Mouse (Mus musculus) layer of hippocampus, adult 2 months (tissue): Measurements from ENCODE around the gene Vmn2r16. TPM values are rescaled to one million over a fixed set of nuclear protein-coding genes. Genes with fewer than 3 reads are reported as not detected.

Experiments used
- DNase-seq, 2 experiments: peaks; one replicate each; pipeline ENCODE4 v3.0.0; 2022; ENCODE audit warnings: low spot score in 2 of 2
- H3K27ac ChIP-seq: fragments of 200-600 bp; 2 replicates; pipeline ENCODE4 v1.8.1; 2022
- H3K4me3 ChIP-seq: fragments of 200-600 bp; 2 replicates; pipeline ENCODE4 v1.8.1; 2022; ENCODE audit warnings: mild to moderate bottlenecking
- CTCF ChIP-seq: fragments of 200-600 bp; conservative IDR thresholded peaks from 2 replicates; pipeline ENCODE4 v1.8.1; 2022; ENCODE audit warnings: antibody characterized with exemption, mild to moderate bottlenecking, moderate library complexity
- long read RNA-seq, 2 experiments: library from polyadenylated mRNA; stranded (forward); transcript quantifications; one replicate each; pipeline ENCODE4 v2.0.0; 2021; ENCODE audit warnings: borderline mapping rate in 2 of 2
- total RNA-seq, 2 experiments: library from RNA; stranded (reverse); gene quantifications; 2 replicates each; pipeline ENCODE4 v1.2.3; 2021

The Vmn2r16 gene
- not detected for total RNA-seq
- long read RNA-seq, experiment 1: 0 reads
- long read RNA-seq, experiment 2: 0 reads

DNA sequence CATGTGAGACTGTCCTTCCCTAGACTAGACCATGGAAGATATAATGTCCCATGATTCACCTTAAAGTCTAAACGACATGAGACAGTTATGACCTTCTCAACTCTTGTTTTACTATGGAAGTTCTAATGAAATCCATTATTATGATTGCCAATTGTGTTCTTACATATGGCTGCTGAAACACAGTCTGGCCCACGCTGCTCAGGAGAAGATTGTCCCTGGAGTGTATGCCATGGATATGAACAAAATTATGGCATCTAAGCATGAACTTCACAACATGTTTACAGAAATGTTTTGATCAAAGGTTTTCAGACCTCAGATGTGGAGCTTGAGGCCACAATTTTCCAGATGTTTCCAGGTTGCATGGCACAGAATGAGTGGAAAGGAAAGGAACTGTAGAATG, at the start of gene Vmn2r16:
TSS of gene Vmn2r16 (plus strand) at position 301 of the 400 bp plus-strand sequence.
- Histone ChIP-seq H3K4me3 (no peak within 1 kb of the TSS), H3K27ac (no peak within 1 kb of the TSS)
- no peak for DNase-seq
- TF ChIP-seq CTCF: no peak

DNA sequence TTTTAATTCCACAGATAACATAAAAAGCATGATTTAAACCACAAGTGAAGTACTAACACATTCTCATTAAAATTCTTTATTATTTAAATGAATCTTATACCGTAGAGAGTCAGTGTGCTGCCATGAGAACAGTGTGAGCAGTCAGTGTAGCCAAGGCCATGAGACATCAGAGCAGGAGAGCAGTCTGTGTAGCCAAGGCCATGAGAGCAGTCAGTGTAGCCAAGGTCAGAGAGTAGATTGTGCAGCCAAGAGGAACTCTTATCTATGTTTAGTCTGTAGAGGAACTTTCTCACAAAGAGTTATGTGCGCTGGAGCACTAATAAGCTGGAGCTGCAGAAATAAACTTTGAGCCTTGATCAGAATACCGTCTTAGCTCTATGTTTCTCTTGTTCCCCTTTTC, 35.3 kb upstream of the Vmn2r16 start:
- no peak for DNase-seq
- no peak overlapping the region for H3K4me3 ChIP-seq
- no peak overlapping the region for H3K27ac ChIP-seq
- no peak for TF ChIP-seq CTCF

DNA sequence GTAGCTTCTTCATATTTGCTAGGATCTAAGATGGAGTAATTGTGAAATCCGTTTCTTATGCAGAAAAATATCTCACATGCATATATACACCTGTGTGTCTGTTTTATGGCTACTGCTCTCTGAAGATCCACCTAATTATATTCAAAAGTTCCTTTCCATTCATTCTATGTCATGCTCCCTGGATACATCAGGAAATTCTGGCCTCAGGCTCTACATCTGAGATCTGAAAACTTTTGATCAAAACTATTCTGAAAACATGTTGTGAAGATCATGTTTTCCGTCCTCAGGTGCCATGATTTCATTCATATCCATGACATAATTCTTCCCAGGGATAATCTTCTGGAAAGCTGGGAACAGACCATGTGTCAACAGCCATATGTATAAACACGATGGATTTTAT, 32.4 kb upstream of the Vmn2r16 start, which contains the start of gene Vmn2r15:
TSS of gene Vmn2r15 (minus strand) at position 101 of the 400 bp plus-strand sequence.
- no peak within 1 kb of the TSS for H3K27ac ChIP-seq
- TF ChIP-seq CTCF: no peak
- DNase-seq: no peak
- no peak within 1 kb of the TSS for H3K4me3 ChIP-seq

DNA sequence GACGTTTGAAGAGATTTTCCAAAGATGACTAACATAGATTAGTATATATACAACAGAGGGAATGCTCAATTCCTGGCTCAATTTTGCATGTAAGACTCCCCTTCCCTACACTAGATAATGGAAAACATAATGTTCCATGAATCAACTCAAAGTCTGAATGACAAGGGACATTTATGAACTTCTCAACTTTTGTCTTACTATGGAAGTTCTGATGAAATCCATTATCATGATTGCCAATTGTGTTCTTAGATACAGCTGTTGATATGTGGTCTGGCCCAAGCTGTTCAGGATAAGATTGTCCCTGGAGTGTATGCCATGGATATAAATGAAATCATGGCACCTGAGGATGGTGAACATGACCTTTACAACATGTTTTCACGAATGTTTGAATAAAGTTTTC, 89.4 kb downstream of the Vmn2r16 start, which contains the start of gene Vmn2r17:
TSS of gene Vmn2r17 (plus strand) at position 301 of the 400 bp plus-strand sequence.
- no peak for DNase-seq
- TF ChIP-seq CTCF: no peak
- no peak within 1 kb of the TSS for H3K27ac ChIP-seq
- no peak within 1 kb of the TSS for H3K4me3 ChIP-seq

Other genes with a start within 250 kb of the Vmn2r16 start
- gene Vmn2r12, start 232.2 kb upstream of the Vmn2r16 start, total RNA-seq: not detected
- gene Vmn2r13, start 138.0 kb upstream of the Vmn2r16 start, total RNA-seq: not detected
- not detected for gene Vmn2r14, start 105.5 kb upstream of the Vmn2r16 start, total RNA-seq
- under 1 TPM in 1 of 2 experiments, not detected in 1; 0.10 TPM for gene Vmn2r15, start 32.5 kb upstream of the Vmn2r16 start, total RNA-seq
- not detected for gene Vmn2r17, start 89.5 kb downstream of the Vmn2r16 start, total RNA-seq
- 10 to 100 TPM; 24.3 to 26.5 TPM for gene Crlf2, start 228.8 kb downstream of the Vmn2r16 start, total RNA-seq